Mouse (Mus musculus) CD8-positive naive resting alpha-beta T cell, adult 57 days (primary cell): ENCODE results near the gene Ppp2r2c. TPM values are rescaled to one million over a fixed set of nuclear protein-coding genes. Genes with fewer than 3 reads are reported as not detected.

Experiments
- total RNA-seq: library from RNA; stranded (reverse); gene quantifications from one replicate; pipeline ENCODE4 v1.2.4, GENCODE M21; 2023

Ppp2r2c gene
- not detected for total RNA-seq

DNA sequence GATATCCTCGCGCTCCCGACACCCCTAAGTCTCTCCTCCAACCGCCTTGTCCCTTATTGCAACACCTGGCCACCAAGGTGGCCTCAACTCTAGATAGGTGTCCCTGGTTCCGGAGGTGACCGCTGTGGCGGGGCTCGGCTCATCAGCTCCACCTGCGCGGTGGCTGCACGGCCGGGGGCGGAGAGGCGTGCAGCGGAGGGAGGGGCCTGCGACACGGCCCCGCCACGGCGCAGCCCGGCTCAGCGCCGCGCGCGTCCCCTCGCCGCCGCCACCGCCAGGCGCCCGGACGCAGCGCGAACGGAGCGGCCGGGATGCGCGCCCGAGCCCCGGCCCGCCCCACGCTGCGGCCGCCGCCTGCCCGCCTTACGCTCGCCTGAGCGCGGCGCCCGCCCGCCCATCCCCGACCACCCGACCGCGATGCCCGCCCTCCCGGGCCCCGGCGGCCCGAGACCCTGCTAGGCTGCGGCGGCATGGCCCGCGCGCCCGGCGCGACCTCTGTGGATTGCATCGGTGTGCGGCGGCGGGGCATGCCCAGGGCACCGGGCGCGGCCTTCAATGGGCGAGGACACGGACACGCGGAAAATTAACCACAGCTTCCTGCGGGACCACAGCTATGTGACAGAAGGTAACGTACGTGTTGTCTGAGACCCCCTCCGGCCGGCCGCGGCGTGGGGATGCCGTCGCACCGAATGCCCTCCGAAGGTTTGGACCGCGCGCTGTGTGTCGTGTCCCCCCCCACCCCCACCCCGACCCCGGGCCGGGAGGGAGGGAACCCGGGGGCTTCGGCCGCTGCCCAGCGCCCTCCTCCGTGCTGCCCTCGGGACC lies at the start of gene Ppp2r2c:
Ppp2r2c (plus strand) TSS at position 248 of the 825 bp plus-strand sequence.

DNA sequence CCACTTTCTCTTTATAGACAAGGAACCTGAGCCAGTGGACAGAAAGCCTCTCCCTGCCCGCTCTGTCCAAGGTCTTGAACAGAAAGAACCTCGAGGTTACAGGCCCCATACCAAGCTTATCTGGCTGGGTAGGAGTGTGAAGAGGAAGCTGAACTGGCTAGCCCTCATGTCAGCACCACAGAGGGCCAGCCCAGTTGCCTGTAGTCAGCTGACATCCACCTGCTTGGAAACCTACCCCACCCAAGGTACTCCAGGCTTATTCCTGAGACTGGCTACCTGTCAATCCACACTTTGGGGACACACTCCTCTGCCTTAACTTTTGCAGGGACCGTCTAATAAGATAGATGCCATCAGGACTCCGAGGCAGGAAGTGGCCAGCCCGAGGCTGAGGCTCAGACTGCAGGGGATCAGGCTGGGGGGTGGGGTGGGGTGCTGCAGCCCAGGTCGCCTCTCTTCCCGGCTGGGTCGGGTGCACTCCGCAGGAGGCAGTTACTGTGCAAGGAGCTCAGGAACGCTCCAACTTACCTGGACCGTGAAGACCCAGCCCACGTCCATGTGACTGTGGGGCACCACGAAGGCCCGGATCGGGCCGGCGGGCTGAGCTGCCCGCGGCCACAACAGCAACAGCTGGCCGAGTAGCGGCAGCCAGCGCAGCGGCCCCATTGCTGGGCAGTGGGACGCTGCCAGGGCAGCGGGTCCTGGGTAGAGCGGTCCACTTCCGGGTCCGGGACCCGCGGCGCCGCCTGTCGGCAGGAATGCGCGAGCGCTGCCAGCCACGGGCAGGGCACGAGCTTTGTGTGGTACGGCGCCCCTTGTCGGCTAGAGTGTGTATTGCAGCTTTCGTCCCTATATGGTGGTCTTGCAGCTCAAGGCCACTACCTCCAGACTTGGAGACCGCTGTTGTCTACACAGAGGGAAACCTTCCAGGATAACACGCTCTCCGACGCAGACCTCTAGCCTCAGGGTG lies 38.1 kb upstream of the Ppp2r2c start, which contains the start of gene Man2b2:
Man2b2 (minus strand) TSS at position 741 of the 967 bp plus-strand sequence.

GRCm38 (mm10) chr5:36988781-36989624 lies 120.7 kb downstream of the Ppp2r2c start, which contains the start of gene Wfs1:
Gene Wfs1, minus strand, starts transcription at chr5:36989205.

Other genes starting within 250 kb of the Ppp2r2c start
- gene D5Ertd579e, start 172.5 kb upstream of the Ppp2r2c start, total RNA-seq = 33.3 TPM
- 22.2 TPM for gene Bloc1s4, start 119.9 kb upstream of the Ppp2r2c start, total RNA-seq
- gene Mrfap1, start 71.7 kb upstream of the Ppp2r2c start, total RNA-seq = 129 TPM
- 38.5 TPM for gene Man2b2, start 37.9 kb upstream of the Ppp2r2c start, total RNA-seq
- gene Wfs1, start 120.7 kb downstream of the Ppp2r2c start, total RNA-seq = 1.9 TPM
- 29.8 TPM for gene Gm1043, start 216.9 kb downstream of the Ppp2r2c start, total RNA-seq